Mouse (Mus musculus) MEL (cell line): ENCODE data around the gene Gm20388.

Source experiments
- CTCF ChIP-seq, 3 experiments: IDR thresholded peaks in 2 of 3; conservative IDR thresholded peaks in 1 of 3; 2 replicates each; pipeline ENCODE4 v1.5.1; 2011 to 2012; ENCODE audit warnings: low read length in 3 of 3, low read depth in 2 of 3, mild to moderate bottlenecking in 2 of 3, improper control_type of control experiment in 1 of 3, inconsistent platforms in 1 of 3, mixed read lengths in 1 of 3, moderate library complexity in 1 of 3; ENCODE audit not compliant: control insufficient read depth in 1 of 3, insufficient read depth in 1 of 3, poor library complexity in 1 of 3, severe bottlenecking in 1 of 3
- SMC3 ChIP-seq: IDR thresholded peaks from 2 replicates; pipeline ENCODE4 v1.6.1; 2011; ENCODE audit warnings: low read depth, low read length, improper control_type of control experiment
- TAL1 ChIP-seq: IDR thresholded peaks from 2 replicates; pipeline ENCODE4 v1.6.1; 2012; ENCODE audit warnings: mild to moderate bottlenecking, inconsistent platforms, low read length, moderate library complexity, mixed read lengths
- ZC3H11A ChIP-seq: IDR thresholded peaks from 2 replicates; pipeline ENCODE4 v1.6.1; 2012; ENCODE audit warnings: low read depth, mild to moderate bottlenecking, inconsistent platforms, low read length, improper control_type of control experiment

DNA sequence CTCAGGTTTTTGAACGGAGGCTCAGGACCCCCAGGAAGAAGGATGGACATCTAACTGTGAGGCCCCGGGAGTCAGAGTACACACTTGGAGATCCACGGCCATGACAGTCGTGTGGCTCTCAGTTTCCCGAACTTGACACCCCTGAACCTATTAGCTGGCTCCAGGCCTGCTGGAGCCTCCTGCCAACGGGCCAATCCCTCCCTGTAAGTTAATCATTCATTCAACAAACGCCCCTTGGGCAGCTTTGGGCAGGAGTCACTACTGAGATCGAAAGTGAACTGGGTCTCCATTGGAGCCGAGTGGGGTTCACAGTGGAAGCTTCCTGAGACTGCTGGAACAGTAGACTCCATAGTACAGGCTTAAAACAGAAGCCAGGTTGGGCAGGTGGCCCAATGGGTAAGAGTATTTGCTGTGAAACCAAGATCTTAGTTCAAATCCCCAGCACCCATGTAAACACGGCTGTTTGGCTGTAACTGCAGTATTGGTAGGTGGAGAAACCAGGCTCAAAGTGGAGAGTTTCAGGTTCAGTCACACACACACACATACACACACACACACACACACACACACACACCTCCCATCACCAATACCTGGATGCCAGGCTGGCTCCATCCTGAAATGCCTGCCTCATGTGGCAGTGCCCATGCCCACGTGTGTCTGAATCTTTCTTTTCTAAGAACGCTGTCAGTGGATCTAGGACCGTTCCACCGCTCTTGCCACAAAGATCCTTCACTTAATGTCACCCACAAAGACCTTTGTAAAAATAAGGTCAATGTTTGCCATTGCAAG lies 2808.3 kb downstream of the Gm20388 start:
- no peak for TF ChIP-seq CTCF (IDR thresholded peaks at IDR 0.05 in 2 of 3, conservative IDR thresholded peaks at IDR 0.05 in 1 of 3; ENCODE audit: control insufficient read depth in 1 of 3, insufficient read depth in 1 of 3, low read depth in 2 of 3, low read length in 3 of 3, poor library complexity in 1 of 3, severe bottlenecking in 1 of 3)
- TF ChIP-seq SMC3: no peak
- no peak for TF ChIP-seq ZC3H11A
- TF ChIP-seq TAL1: no peak
